Mouse (Mus musculus) lung, postnatal 10 days (tissue): ENCODE results near the gene Mei1.
"Not testable (repeated sequence)": the region's sequence is repeated elsewhere in the genome, so short reads cannot be mapped to it uniquely, and the experiment has no call there.

Source experiments
- DNase-seq: peaks from one replicate; pipeline ENCODE4 v3.0.0; 2021

Mei1 gene

DNA sequence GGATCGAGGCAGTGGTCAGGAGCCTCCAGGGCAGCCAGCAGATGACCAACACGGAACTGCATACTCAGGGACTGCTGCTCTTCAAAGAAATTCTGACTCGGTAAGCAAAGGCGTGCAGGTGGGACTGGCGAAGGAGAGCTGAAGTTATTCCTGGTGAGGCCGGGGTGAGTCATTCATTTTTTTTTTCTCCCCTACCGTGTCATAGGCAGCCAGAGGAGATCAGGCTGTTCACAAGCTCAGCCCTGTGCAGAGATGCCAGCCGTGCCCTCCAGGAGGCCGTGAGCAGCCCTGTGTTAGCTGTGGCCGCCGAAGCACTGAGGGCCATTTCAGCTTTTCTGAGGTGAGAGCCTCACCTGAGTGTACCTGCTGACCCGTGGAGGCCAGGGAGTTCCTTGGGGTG, 16.3 kb downstream of the Mei1 start:
- DNase-seq, result no peak

GRCm38 (mm10) chr15:82087266-82087665, 17.5 kb downstream of the Mei1 start:
- no peak for DNase-seq

DNA sequence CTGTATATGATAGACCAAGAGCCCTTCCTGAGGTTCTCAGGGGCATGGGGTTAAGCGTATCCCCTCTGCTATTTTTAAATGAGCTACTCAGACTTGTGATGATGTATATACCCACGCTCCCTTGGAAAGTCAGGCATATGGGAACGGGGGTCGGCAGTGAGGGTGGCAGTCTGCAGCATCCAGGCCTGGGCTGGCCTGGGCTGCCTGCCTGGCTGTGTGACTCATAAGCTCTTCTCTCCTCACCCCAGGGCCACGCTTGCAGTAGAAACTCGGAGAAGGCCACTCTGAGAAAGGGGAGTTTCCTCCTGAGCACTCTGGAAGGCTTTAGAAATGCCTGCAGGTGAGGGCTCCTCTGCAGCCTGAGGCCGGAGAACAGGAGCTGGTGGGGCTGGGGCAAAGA, 21.3 kb downstream of the Mei1 start:
- no peak for DNase-seq

- peak; percentile 61 for DNase-seq
Observed at GRCm38 (mm10) chr15:82106953-82107555, 37.3 kb downstream of the Mei1 start.

DNA sequence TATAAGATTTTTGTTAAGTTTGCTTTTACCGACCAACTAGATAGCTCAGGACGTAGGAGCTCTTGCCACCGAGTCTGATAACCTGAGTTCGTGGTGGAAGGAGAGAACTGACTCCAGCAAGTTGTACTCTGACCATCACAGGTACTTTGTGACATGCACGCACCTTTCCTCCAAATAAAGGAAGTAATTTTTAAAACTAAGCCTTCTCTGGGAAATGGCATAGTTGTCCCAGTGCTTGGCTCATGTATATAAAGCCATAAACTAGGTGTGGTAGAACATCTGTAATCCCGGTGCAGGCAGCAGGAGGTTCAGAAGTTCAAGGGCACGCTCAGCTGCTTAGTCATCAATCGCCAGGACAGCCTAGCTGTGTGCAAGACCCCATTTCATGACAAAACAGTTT, 50.7 kb downstream of the Mei1 start:
- no peak for DNase-seq

GRCm38 (mm10) chr15:82126690-82127089, 56.9 kb downstream of the Mei1 start:
- DNase-seq, result not testable (repeated sequence)

DNA sequence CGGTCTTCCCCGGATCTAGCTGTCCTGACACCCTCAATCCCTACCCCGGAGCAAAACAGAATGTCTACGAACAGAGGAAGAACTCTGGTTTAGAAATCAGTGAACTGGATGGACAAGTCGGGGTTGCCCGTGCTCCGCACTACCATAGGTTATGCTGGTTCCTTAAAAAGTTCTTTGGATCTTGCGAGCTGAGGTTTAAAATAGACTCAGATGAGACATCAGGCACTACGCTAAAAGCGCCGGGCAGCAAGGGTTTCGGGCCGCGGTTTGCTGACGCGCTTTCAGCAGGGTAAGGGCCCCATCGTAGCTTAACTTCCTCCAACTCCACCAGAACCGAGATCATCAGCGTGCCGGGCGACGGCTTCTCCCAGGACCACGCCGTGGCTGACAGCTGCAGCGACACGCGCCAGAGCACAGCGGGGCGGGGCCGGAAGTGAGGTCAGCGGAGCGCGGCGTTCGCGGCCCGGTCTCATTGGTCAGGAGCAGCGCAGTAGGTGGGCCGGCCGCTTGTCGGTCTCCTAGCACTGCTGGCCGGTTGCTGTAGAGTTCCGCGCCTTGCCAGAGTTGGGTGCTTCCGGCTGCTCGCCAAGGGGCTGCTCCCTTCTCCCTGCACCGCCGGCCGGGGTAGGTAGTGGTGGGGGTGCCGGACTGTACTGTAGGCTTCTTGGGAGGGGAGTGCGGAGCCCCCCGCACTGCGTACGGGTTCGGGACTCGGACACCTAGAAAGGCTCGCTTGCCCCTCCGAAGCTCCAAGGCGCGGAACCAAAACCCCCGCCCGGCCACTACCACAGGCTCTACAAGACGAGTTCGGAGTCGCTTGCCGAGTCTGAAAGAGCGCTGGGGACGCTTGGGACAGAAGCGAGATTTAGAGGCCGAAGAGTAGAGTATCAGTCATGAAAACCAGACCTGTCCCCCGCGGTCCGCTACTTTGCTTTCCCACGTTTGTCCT, 57.9 kb downstream of the Mei1 start, which contains the start of gene Ccdc134:
Ccdc134 (plus strand) TSS at position 497 of the 949 bp plus-strand sequence.
- DNase-seq, result peak; percentile 97

- peak; percentile 21 for DNase-seq
Observed at GRCm38 (mm10) chr15:82128398-82128797, 58.6 kb downstream of the Mei1 start.

GRCm38 (mm10) chr15:82130599-82130998, 60.8 kb downstream of the Mei1 start:
- DNase-seq, result no peak

- DNase-seq, result no peak
Observed at GRCm38 (mm10) chr15:82135372-82135771, 65.6 kb downstream of the Mei1 start.

DNA sequence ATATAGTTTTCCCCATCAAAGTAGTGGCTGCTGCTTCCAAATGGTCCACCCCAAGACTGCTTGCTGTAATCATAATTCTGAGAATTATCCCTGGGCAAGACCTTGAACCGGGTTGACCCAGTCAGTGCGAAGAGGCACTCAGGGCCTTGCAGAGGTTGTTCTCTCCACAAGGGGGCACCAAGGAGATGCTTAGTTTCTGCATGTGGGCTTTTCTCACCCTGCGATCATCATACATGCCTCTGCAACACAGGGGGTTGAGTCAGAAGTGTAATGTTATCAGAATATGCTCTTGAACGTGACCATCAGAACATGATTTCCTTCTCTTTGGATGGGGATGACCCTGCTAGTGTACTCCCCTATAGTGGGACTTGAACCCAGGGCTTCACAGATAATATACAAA, 68.8 kb downstream of the Mei1 start:
- DNase-seq, result peak; percentile 81

DNA sequence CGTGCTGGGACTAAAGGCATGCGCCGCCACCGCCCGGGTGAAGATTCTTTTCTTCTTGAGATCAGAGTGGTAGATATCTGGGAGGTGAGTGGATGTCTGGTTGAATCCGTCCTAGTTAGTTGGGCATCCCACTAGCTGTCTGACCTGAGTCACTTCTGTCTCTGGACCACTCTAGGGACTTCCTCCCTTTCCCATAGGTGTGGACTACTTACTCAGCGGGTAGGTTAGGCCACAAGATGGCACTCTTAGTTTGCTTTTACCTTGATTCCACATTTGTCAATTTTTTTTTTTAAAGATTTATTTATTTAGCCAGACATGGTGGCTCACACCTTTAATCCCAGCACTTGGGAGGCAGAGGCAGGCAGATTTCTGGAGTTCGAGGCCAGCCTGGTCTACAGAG, 69.4 kb downstream of the Mei1 start:
- DNase-seq, result peak; percentile 26

DNA sequence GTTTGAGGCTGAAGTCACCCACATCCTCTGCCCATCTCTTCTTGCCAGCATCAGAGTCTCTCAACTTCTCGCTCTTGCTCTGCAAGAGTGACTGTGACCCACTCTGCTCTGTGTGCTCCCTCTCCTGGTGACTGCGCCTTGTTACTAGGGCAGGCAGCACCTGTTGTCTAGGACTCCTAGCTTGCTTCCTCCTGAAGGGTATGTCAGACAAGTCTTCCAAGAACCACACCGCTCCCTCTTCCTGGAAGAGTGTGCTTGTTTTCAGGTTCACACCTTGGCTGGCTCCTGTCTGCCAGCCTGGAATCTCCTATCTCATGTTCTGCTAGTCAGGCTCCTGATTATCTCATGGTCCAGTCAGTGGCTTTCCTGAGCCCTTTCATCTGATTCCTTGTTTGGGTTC, 70.6 kb downstream of the Mei1 start:
- DNase-seq, result no peak

DNA sequence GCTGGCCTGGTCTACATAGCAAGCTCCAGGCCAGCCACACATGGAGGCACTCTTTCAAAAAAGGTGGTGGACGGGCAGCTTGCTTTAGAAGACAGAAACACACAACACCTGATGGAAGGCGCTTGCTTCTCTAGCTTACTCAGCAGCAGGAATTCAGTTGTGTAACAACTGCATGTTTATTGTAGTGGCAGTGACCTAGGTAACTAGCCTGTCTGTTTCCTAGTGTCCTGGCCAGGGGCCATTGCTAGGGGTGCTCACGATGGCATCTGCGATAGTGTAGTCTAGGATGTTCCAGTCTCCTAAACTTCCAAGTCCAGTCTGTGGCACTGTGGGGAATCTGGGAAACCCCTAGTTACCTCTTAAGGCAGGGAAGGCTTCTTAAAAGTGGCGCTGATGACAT, 74.4 kb downstream of the Mei1 start:
- peak; percentile 20 for DNase-seq

- no peak for DNase-seq
Observed at GRCm38 (mm10) chr15:82145408-82145807, 75.6 kb downstream of the Mei1 start.

DNA sequence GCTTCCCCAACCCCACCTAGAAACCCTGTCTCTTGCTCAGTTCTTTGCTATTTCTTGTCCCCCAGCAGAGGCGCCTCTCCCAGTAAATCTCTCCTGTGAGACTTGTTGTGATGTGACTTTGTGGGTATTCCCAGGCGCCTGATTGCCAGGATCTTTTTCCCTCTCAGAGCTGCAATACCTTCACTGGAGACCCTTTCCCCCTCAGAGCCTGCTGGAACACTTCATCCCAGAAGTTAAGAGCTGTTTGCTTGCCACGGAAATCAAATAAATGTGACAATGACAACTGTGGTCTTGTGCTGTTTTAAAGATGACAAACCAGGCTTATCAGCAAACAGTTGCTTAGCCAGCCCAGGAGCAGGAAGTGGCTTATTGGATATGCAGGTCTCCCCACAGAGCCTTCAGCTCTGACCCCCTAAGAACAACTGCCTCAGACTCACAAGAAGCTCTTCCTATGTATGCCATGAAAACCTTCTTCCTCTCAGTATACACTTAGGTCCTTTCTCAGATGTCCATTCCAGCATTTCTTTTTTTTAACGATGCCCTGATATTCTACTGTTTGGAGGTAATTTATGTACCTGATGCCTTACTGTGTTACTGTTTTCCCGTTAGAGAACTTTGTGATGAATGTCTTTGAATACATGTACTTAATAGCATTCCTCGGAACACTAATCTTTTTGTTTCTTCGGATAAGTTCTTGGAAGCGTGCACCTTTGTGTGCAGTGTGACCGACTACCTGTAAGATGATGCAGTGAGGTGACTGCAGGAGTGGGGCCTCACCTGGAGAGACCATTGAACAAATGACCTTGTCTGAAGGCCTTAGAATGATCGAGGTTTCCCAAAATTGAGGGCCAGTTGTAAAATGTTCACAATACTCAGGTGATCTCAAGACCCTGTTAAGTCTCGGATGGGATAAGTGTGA, 76.3 kb downstream of the Mei1 start:
- no peak for DNase-seq

- DNase-seq, result peak; percentile 99
Observed at GRCm38 (mm10) chr15:82146770-82147610, 77.2 kb downstream of the Mei1 start, which contains the start of gene Srebf2. TSS of gene Srebf2 (plus strand) at chr15:82147181.

DNA sequence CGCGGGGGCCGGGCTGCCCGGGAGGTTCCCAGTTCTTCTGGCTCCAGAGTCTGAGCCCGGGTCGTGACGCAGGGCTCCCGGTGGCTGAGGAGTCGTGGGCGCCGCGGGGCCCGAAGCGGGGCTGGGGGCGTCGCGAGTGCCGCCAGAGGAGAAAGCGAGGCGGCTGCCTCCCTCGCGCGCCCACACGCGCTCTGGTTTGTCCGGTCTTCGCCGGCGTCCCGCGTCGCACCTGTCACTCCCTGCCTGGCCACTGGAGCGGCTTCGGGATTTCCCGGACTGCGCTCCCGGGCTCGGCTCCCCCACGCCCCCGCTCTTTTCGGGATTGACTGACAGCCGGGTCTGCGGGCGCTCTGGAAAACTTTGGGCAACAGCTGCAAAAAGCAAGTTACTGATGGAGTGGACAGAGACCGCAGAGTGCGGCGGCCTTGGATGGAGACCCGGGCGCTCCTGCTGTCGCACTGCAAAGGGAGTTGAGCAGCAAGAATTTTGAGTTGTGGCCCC, 77.9 kb downstream of the Mei1 start:
- DNase-seq, result peak; percentile 72

- no peak for DNase-seq
Observed at GRCm38 (mm10) chr15:82148510-82148911, 78.7 kb downstream of the Mei1 start.

- DNase-seq, result no peak
Observed at GRCm38 (mm10) chr15:82150042-82150441, 80.2 kb downstream of the Mei1 start.

GRCm38 (mm10) chr15:82151176-82151575, 81.4 kb downstream of the Mei1 start:
- DNase-seq, result no peak

DNA sequence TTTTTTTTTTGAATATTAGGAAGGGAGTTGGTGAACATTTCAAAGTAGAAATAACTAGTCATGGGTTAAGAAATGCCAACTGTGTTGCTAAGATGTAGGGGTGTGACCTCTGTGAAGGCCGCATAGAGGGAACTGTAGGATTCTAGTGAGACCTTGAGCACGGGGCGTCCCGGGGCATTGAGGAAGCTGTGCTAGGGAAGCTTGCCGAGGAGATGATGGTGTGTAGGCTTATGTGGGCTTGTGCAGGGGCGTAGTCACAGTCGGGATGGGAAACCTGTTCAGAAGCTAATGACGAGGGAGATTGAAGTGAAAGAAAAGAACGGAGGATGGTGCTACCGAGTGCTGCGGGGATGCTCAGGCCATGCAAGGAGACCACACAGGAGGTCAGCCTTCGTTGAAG, 82.2 kb downstream of the Mei1 start:
- DNase-seq, result no peak
